Mouse (Mus musculus): ENCODE results near the gene Hsd17b10.

DNA sequence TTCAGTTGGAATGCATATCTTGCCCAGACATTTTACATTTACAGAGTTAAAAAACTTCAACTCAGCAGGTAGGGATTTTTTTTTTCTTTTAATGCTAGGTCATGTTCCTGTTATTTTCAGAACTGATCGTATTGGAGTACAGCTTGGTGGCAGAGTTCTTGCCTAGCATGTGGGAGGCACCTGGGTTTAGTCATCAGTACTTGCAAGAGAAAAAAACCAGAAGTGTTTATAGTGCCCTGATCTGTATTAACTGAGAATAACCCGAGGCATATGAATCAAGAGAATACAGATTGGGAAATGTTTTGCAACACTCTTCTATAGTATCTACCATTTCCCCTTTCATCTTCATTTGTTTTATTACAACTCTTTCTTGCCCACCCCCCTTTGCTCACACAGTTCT is 1.2 kb downstream of the Hsd17b10 start:
- no peak for TF ChIP-seq EP300 (IDR thresholded peaks at IDR 0.05)
- no peak for TF ChIP-seq CTCF (IDR thresholded peaks at IDR 0.05)
